Comparison of ENCODE assay signal across 22 mouse cellular contexts in the genomic region with DNA sequence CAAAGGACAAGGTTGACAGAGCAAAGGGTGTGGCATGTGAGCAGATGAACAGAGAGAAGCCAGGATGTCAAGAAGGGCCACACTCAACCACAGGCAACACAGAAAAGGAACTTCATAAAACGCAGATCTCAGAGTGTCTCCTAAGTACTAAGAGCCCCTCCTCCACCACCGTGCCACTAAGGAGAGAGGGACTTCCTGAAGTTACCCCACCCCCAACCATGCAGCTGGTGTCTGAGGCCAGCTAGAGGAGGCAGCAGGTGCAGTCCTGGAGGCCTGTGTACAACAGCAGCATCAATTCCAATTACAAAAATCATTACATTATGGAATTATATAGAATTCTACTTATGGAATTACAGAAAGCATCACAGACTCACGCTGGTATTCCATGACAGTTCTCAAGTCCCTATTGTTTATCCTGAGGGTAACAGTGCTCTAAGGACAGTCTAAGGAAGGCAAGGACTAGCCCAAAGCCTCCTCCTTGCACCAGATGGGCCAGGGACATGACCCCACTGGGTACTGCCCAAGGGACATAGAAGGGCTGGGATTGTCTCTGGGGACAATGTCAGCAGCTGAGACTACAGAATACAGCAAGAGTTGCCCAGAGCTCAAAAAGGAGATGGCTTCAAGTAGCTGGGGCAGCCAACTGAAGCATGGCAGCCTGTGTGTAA. TPM values are rescaled to one million over a fixed set of nuclear protein-coding genes. Genes with fewer than 3 reads are reported as not detected.
DNase-seq lines count a peak whose midpoint lies in the region; ATAC-seq lines count a peak whose summit lies in the region.
"Had no signal": no experiment of that assay in that cellular context is flagged by ENCODE, and none has a peak within 500 bp of the region (broad histone marks: within the 10 kb centered on the region; RNA-seq: fewer than 3 reads in every experiment).

No protein-coding gene starts in this region.

- H3K4me2 ChIP-seq in midbrain, embryonic 11.5 days, result no peak overlapping the region
- H3K4me2 ChIP-seq in midbrain, embryonic 16.5 days (ENCODE audit: low read length), result no peak overlapping the region
- H3K4me2 ChIP-seq in midbrain, embryonic 13.5 days (replicated peaks), result no peak overlapping the region
- no peak overlapping the region for H3K4me2 ChIP-seq in neural tube, embryonic 15.5 days
- H3K4me2 ChIP-seq: embryonic facial prominence, embryonic 15.5 days; forebrain, embryonic 12.5 days; heart, embryonic 15.5 days; hindbrain, embryonic 15.5 days had no signal

- H3K4me1 ChIP-seq in midbrain, embryonic 11.5 days (ENCODE audit: control insufficient read depth, insufficient read depth, low read length), result peaks cover 14% of the 10 kb centered on the region
- peaks cover 5% of the 10 kb centered on the region; the same call in 1 of the 2 replicates for H3K4me1 ChIP-seq in midbrain, embryonic 16.5 days (ENCODE audit: control insufficient read depth, insufficient read depth, low read length)
- peaks cover 79% of the 10 kb centered on the region for H3K4me1 ChIP-seq in midbrain, embryonic 13.5 days (replicated peaks)
- H3K4me1 ChIP-seq in neural tube, embryonic 15.5 days, result peaks cover 69% of the 10 kb centered on the region
- H3K4me1 ChIP-seq: heart, embryonic 15.5 days; megakaryocyte, embryonic 14.5 days had no signal

- H3K9me3 ChIP-seq in midbrain, embryonic 11.5 days (ENCODE audit: control insufficient read depth, low read length), result no peaks in the 10 kb centered on the region
- no peaks in the 10 kb centered on the region for H3K9me3 ChIP-seq in midbrain, embryonic 16.5 days (replicated peaks; ENCODE audit: control insufficient read depth, low read length, poor library complexity, severe bottlenecking)
- H3K9me3 ChIP-seq in midbrain, embryonic 13.5 days, result no peaks in the 10 kb centered on the region
- H3K9me3 ChIP-seq in neural tube, embryonic 15.5 days (replicated peaks), result no peaks in the 10 kb centered on the region
- H3K9me3 ChIP-seq: embryonic facial prominence, embryonic 15.5 days; forebrain, embryonic 12.5 days; heart, embryonic 15.5 days; hindbrain, embryonic 15.5 days; megakaryocyte, embryonic 14.5 days had no signal

- no peak for DNase-seq in midbrain, embryonic 11.5 days (ENCODE audit: low spot score, missing footprints)
- peak; percentile 72 for DNase-seq in thymus, postnatal 4 days
- DNase-seq in frontal cortex, adult 2 months (ENCODE audit: extremely low spot score in 1 of 2, low spot score in 1 of 2), result no peak
- DNase-seq: cerebellum, postnatal 10 days; embryo, embryonic 11 days; gastrocnemius, adult 2 months; heart, adult 18-20 months; kidney, adult 8-10 months; kidney, postnatal 25 days; lung, postnatal 14 days had no signal

- no peaks in the 10 kb centered on the region for H3K27me3 ChIP-seq in midbrain, embryonic 11.5 days (ENCODE audit: control insufficient read depth, insufficient read depth, low read length)
- no peaks in the 10 kb centered on the region for H3K27me3 ChIP-seq in midbrain, embryonic 16.5 days (ENCODE audit: control insufficient read depth, insufficient read depth, low read depth, low read length)
- H3K27me3 ChIP-seq in midbrain, embryonic 13.5 days, result no peaks in the 10 kb centered on the region
- H3K27me3 ChIP-seq in neural tube, embryonic 15.5 days (replicated peaks), result no peaks in the 10 kb centered on the region
- H3K27me3 ChIP-seq: hindbrain, embryonic 15.5 days had no signal

- 0 out of 2 replicates have a peak overlapping the region, but pooled peaks have one; percentile 4 for H3K27ac ChIP-seq in midbrain, embryonic 11.5 days (ENCODE audit: low read depth, low read length)
- no peak overlapping the region for H3K27ac ChIP-seq in midbrain, embryonic 16.5 days (ENCODE audit: low read length)
- 0 out of 2 replicates have a peak overlapping the region, but pooled peaks have one; percentile 8 for H3K27ac ChIP-seq in midbrain, embryonic 13.5 days
- H3K27ac ChIP-seq in neural tube, embryonic 15.5 days (replicated peaks), result peak overlapping the region; percentile 33; the same call in 1 of the 2 replicates
- H3K27ac ChIP-seq: embryonic facial prominence, embryonic 15.5 days; forebrain, embryonic 12.5 days; gastrocnemius, adult 2 months; heart, embryonic 15.5 days; hindbrain, embryonic 15.5 days; stomach, postnatal 0 days had no signal

- no peak overlapping the region for H3K4me3 ChIP-seq in midbrain, embryonic 11.5 days (ENCODE audit: low read depth, low read length)
- H3K4me3 ChIP-seq in midbrain, embryonic 16.5 days (ENCODE audit: low read depth, low read length), result no peak overlapping the region
- no peak overlapping the region for H3K4me3 ChIP-seq in midbrain, embryonic 13.5 days (replicated peaks)
- no peak overlapping the region for H3K4me3 ChIP-seq in neural tube, embryonic 15.5 days (replicated peaks)
- H3K4me3 ChIP-seq: embryonic facial prominence, embryonic 15.5 days; forebrain, embryonic 12.5 days; gastrocnemius, adult 2 months; heart, embryonic 15.5 days; hindbrain, embryonic 15.5 days; megakaryocyte, embryonic 14.5 days had no signal

- no peaks in the 10 kb centered on the region for H3K36me3 ChIP-seq in midbrain, embryonic 11.5 days (ENCODE audit: control insufficient read depth, insufficient read depth, low read length)
- no peaks in the 10 kb centered on the region for H3K36me3 ChIP-seq in midbrain, embryonic 16.5 days (ENCODE audit: control insufficient read depth, insufficient read depth, low read length)
- no peaks in the 10 kb centered on the region for H3K36me3 ChIP-seq in midbrain, embryonic 13.5 days
- H3K36me3 ChIP-seq in neural tube, embryonic 15.5 days, result no peaks in the 10 kb centered on the region
- H3K36me3 ChIP-seq: embryonic facial prominence, embryonic 15.5 days; forebrain, embryonic 12.5 days; heart, embryonic 15.5 days; hindbrain, embryonic 15.5 days had no signal

- 67% methylated on average over 3 of the region's 3 CpGs for WGBS in midbrain, embryonic 11.5 days
- WGBS in midbrain, embryonic 16.5 days, result 47% methylated on average over 3 of the region's 3 CpGs
- 50% methylated on average over 3 of the region's 3 CpGs for WGBS in midbrain, embryonic 13.5 days
- WGBS in neural tube, embryonic 15.5 days, result 39% methylated on average over 3 of the region's 3 CpGs

- no peak overlapping the region for H3K9ac ChIP-seq in midbrain, embryonic 11.5 days (ENCODE audit: low read length)
- H3K9ac ChIP-seq in midbrain, embryonic 16.5 days (ENCODE audit: low read depth, low read length), result no peak overlapping the region
- H3K9ac ChIP-seq in midbrain, embryonic 13.5 days (replicated peaks), result no peak overlapping the region
- no peak overlapping the region for H3K9ac ChIP-seq in neural tube, embryonic 15.5 days (replicated peaks)
- H3K9ac ChIP-seq: embryonic facial prominence, embryonic 15.5 days; forebrain, embryonic 12.5 days; heart, embryonic 15.5 days; hindbrain, embryonic 15.5 days had no signal

- ATAC-seq in midbrain, embryonic 11.5 days (ENCODE audit: low FRiP score), result peak; percentile 72
- ATAC-seq in midbrain, embryonic 16.5 days, result no peak
- ATAC-seq in midbrain, embryonic 13.5 days, result peak; percentile 58; the same call in 1 of the 2 replicates
- no peak for ATAC-seq in neural tube, embryonic 15.5 days (ENCODE audit: low FRiP score)
- no peak for ATAC-seq in inflammation-experienced regulatory T-cells, adult 6 months
- ATAC-seq: CD4-positive, CD25-positive, alpha-beta regulatory T cell, adult 4 months had no signal

RNA-seq across cellular contexts. Expression of gene Ebf3, which starts 24.8 kb away (rescaled TPM):
- 11.2 and 12.7 TPM in 2 replicates for polyA plus RNA-seq in midbrain, embryonic 11.5 days (2014; fragmentation: Nextera tagmentation; extraction: Ambion mirVana)
- 8.8 and 9.0 TPM in 2 replicates for polyA plus RNA-seq in midbrain, embryonic 16.5 days (2015; fragmentation: Nextera tagmentation; extraction: Ambion mirVana)
- 18.1 and 18.2 TPM in 2 replicates for polyA plus RNA-seq in midbrain, embryonic 13.5 days (2015; fragmentation: Nextera tagmentation; extraction: Ambion mirVana)
- 16.6 and 22.4 TPM in 2 replicates for polyA plus RNA-seq in neural tube, embryonic 15.5 days (2015; fragmentation: Nextera tagmentation; extraction: Ambion mirVana)
- polyA plus RNA-seq in frontal cortex, adult 2 months (2012; rRNA removed), result 1.1 TPM in 2 replicates
- polyA plus RNA-seq in inflammation-experienced regulatory T-cells, adult 6 months (2017; shearing (Covaris generic)), result not detected
- polyA plus RNA-seq: CD4-positive, CD25-positive, alpha-beta regulatory T cell, adult 4 months; liver, embryonic 16.5 days had no signal

Comparison
In these comparisons a context has a peak if more than half of its experiments do, and no peak if none do; other contexts are left out.
1. ATAC-seq: peak in midbrain, embryonic 11.5 days (single experiment) and midbrain, embryonic 13.5 days (single experiment); none in midbrain, embryonic 16.5 days (single experiment), neural tube, embryonic 15.5 days (single experiment) and inflammation-experienced regulatory T-cells, adult 6 months (single experiment).